Mouse (Mus musculus) embryonic fibroblast, embryonic 13.5 days (primary cell): ENCODE measurements around the gene Csrp2. TPM values are rescaled to one million over a fixed set of nuclear protein-coding genes. Genes with fewer than 3 reads are reported as not detected.

ENCODE experiments used
- H3K27ac ChIP-seq: 2 replicates; pipeline ENCODE4 v1.5.1; 2012; ENCODE audit warnings: low read length, control low read depth, inconsistent platforms; ENCODE audit not compliant: insufficient read depth
- H3K4me1 ChIP-seq: 2 replicates; pipeline ENCODE4 v1.6.1; 2011; ENCODE audit warnings: low read length; ENCODE audit not compliant: control insufficient read depth, insufficient read depth
- H3K4me3 ChIP-seq: 2 replicates; pipeline ENCODE4 v1.5.1; 2011; ENCODE audit warnings: mild to moderate bottlenecking, control low read depth, low read length; ENCODE audit not compliant: insufficient read depth
- CTCF ChIP-seq: IDR thresholded peaks from 2 replicates; pipeline ENCODE4 v1.5.1; 2011; ENCODE audit warnings: mild to moderate bottlenecking, control low read depth, low read length, moderate library complexity, borderline replicate concordance; ENCODE audit not compliant: insufficient read depth
- POLR2A ChIP-seq: IDR thresholded peaks from 2 replicates; pipeline ENCODE4 v1.6.1; 2011; ENCODE audit warnings: low read depth, mild to moderate bottlenecking, control low read depth, low read length, moderate library complexity
- polyA plus RNA-seq: library from polyadenylated mRNA; stranded (reverse); fragments of >200 nt; gene quantifications from 2 replicates; pipeline ENCODE4 v1.2.4, GENCODE M21; 2011; ENCODE audit warnings: low read depth; ENCODE audit not compliant: missing spikeins, insufficient read length

Gene Csrp2
- polyA plus RNA-seq, result 70.6 and 92.6 TPM in 2 replicates

DNA sequence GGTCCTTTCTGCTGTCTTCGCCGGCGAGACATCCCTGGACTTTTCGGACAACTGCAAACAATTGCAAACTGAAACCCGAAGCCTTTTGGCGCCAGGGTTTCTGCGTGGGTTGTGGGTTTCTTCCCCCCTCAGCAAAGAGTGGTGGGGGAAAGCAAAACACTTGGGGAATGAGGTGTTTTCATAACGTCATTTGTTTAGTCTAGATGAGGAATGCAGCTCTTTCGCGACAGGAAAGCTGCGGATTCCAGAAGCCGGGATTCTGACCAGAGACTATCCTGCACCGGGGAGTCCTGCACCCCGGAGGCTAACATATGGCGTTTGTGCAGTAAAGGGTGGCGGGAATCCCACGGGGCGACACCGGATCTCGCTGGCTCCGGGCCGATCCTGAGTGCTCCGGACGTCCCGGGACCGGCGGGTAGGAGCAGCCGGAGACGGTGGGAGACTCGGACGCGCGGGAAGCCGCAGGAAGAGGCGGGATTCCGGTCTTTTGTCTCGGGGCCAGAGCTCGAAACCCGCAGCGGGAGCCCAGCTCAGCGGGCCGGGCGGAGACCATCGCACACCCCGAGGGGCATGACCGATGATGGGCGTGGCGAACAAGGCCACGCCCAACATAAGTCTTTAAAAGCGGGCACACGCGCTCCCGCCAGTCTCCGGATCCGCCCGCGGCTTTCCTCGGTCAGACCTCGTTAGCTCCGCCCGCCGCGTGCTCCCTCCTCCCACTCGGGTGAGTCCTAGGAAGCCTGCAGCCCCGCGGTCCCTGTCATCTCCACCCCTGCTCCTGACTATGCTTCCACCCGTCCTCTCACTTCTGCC, at the start of gene Csrp2:
TSS of gene Csrp2 (plus strand) at position 259 of the 813 bp plus-strand sequence.
- Histone ChIP-seq H3K4me3 (peak within 1 kb of the TSS; percentile 91), H3K27ac (peak within 1 kb of the TSS; percentile 91), H3K4me1 (peaks cover 5% of the 10 kb centered on the region)
- TF ChIP-seq CTCF (no peak), POLR2A (peak; percentile 88)

DNA sequence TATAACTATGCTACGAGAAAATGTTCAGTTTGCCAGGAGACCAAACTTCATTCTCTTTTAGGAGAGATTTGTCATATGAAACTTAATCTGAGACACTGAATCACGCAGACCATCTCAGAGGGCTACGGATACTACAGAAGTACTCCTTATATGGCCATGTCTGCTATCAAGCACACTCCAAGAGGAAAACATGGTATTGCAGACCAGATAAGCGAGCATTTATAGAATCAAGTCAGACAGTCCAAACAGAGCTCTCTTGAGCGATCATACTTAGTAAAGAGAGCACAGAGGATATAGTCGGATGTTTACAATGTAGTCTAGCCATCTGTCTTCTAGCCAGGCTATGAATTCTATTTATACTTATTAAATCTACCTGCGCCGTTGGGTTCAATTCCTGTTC, 44.7 kb upstream of the Csrp2 start:
- H3K4me1 ChIP-seq, result 0 out of 2 replicates have a peak, but pooled peaks cover 2% of the 10 kb centered on the region
- H3K4me3 ChIP-seq, result no peak overlapping the region
- 0 out of 2 replicates have a peak overlapping the region, but pooled peaks have one; percentile 45 for H3K27ac ChIP-seq
- no peak for TF ChIP-seq CTCF
- no peak for TF ChIP-seq POLR2A

GRCm38 (mm10) chr10:110876956-110877355, 42.6 kb upstream of the Csrp2 start:
- Histone ChIP-seq H3K27ac (no peak overlapping the region), H3K4me3 (no peak overlapping the region), H3K4me1 (0 out of 2 replicates have a peak, but pooled peaks cover 2% of the 10 kb centered on the region)
- TF ChIP-seq CTCF, result no peak
- TF ChIP-seq POLR2A, result no peak

DNA sequence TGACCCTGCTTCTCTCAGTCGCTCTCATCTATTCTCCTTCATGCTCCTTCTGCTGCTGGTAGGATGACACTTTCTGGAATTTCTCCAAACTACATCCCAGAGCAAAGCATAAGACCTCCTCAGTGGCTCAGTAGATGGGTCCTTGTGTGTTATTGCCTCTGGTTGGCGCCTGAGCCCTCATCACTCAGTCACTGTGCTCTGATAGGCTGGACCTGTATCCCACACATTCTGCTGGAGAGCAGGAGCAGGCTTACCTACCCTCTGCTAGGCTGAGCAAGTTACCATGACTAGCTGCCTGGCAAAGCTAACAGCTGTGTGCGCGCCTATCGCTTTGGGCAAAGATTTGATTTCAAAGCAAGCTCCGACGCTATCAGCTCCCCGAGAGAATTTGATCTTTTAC, 41.7 kb upstream of the Csrp2 start:
- no peak for TF ChIP-seq CTCF
- no peak for TF ChIP-seq POLR2A

GRCm38 (mm10) chr10:110878641-110879040, 40.9 kb upstream of the Csrp2 start:
- Histone ChIP-seq H3K4me1 (0 out of 2 replicates have a peak, but pooled peaks cover 2% of the 10 kb centered on the region), H3K27ac (no peak overlapping the region), H3K4me3 (no peak overlapping the region)
- TF ChIP-seq POLR2A (no peak), CTCF (no peak)

More for the DNA sequence above, 41.7 kb upstream of the Csrp2 start:
- Histone ChIP-seq H3K4me3 (no peak overlapping the region), H3K27ac (no peak overlapping the region), H3K4me1 (0 out of 2 replicates have a peak, but pooled peaks cover 2% of the 10 kb centered on the region)

GRCm38 (mm10) chr10:110879426-110880066, 40.0 kb upstream of the Csrp2 start:
- Histone ChIP-seq H3K27ac (no peak overlapping the region), H3K4me1 (0 out of 2 replicates have a peak, but pooled peaks cover 2% of the 10 kb centered on the region), H3K4me3 (no peak overlapping the region)
- no peak for TF ChIP-seq POLR2A
- TF ChIP-seq CTCF, result no peak

DNA sequence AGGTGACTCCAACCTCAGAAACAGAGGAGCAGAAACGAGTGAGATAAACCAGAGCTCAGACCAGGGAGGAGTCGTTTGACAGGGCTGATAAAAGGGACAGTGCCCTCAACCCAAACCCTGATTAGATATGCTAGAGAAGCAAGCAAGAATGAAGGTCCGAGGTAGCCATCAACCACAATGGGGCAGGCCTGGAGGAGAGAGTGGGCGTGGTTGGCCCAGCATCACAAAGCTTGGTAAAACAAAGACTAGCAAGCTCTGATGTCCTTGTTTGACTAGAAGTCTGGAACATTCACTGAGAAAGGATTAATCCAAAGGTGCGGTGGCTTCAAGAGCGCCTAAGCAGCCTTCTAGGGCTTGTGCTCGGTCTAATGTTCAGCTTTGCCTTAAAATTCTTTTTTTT, 38.2 kb upstream of the Csrp2 start:
- Histone ChIP-seq H3K27ac (no peak overlapping the region), H3K4me1 (0 out of 2 replicates have a peak, but pooled peaks cover 2% of the 10 kb centered on the region), H3K4me3 (no peak overlapping the region)
- TF ChIP-seq CTCF (no peak), POLR2A (no peak)

- H3K4me3 ChIP-seq, result no peak overlapping the region
- TF ChIP-seq POLR2A (no peak), CTCF (no peak)
Observed at GRCm38 (mm10) chr10:110882701-110883100, 36.9 kb upstream of the Csrp2 start.

GRCm38 (mm10) chr10:110890656-110891272, 28.8 kb upstream of the Csrp2 start:
- Histone ChIP-seq H3K4me3 (no peak overlapping the region), H3K4me1 (no peaks in the 10 kb centered on the region), H3K27ac (no peak overlapping the region)
- no peak for TF ChIP-seq CTCF
- TF ChIP-seq POLR2A, result no peak

More at GRCm38 (mm10) chr10:110882701-110883100, 36.9 kb upstream of the Csrp2 start:
- 0 out of 2 replicates have a peak, but pooled peaks cover 2% of the 10 kb centered on the region for H3K4me1 ChIP-seq
- no peak overlapping the region for H3K27ac ChIP-seq
